Mouse (Mus musculus) olfactory bulb, adult 2 months (tissue): ENCODE measurements at regions not wholly inside any gene's neighbourhood (a gene's known extent, or its start where the extent isn't known, plus 50 kb on each side); places are given as distances from the start of the nearest gene placed in this dataset.

Experiments
- H3K27ac ChIP-seq: fragments of 200-500 bp; 2 replicates; pipeline ENCODE4 v1.5.1; 2012; ENCODE audit warnings: low read depth, low read length; ENCODE audit not compliant: insufficient read depth
- H3K4me1 ChIP-seq: fragments of 200-500 bp; 2 replicates; pipeline ENCODE4 v1.6.1; 2012; ENCODE audit warnings: low read length; ENCODE audit not compliant: control insufficient read depth, insufficient read depth
- H3K4me3 ChIP-seq: fragments of 200-500 bp; 2 replicates; pipeline ENCODE4 v1.5.1; 2012; ENCODE audit warnings: mild to moderate bottlenecking, low read depth, low read length, moderate library complexity; ENCODE audit not compliant: insufficient read depth
- CTCF ChIP-seq: fragments of 200-500 bp; IDR thresholded peaks from 2 replicates; pipeline ENCODE4 v1.5.1; 2012; ENCODE audit warnings: low read depth, mild to moderate bottlenecking, low read length, moderate library complexity; ENCODE audit not compliant: insufficient read depth
- POLR2A ChIP-seq: fragments of 200-500 bp; IDR thresholded peaks from 2 replicates; pipeline ENCODE4 v1.6.1; 2012; ENCODE audit warnings: mild to moderate bottlenecking, low read depth, low read length, moderate library complexity; ENCODE audit not compliant: insufficient read depth
- WGBS: fragments of 180-500 bp; shearing (Covaris S2); methylation state at CpG from one replicate; pipeline ENCODE4 v1.1.7; 2018; 5-methylcytosine and 5-hydroxymethylcytosine counted together

DNA sequence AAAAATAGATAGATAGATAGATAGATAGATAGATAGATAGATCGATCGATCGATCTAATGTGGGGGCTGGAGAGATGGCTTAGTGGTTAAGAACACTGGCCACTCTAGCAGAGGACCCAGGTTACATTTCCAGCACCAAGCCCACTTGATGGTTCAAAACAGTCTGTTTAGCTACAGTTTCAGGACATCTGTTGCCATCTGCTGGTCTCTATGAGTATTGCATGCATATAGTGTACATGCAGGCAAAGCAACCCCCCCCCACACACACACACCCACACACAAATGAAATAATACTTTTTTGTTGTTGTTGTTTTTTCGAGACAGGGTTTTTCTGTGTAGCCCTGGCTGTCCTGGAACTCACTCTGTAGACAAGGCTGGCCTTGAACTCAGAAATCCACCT lies 89.8 kb upstream of the Med14 start:
- Histone ChIP-seq H3K4me1 (no peaks in the 10 kb centered on the region), H3K4me3 (no peak overlapping the region)
- 81% methylated on average over 4 of the region's 4 CpGs for WGBS

DNA sequence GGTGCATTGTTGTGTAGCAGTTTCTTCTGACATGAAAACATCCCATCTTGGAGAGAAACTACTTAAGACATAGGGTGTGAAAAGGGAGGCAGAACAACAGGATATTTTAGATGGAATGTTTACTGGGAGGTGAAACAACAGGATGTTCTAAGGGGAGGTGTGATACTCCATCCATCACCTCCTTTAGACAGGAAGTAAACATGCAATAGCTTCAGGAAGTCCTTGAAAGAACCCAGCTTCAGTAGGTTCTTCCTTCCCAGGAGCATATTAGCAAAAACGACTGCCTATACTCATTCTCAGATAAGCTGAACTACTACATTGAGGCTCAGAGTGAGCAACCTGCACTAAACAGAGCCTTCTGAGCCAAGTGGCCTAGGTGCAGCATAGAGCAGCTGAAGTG lies 82.6 kb upstream of the Med14 start:
- Histone ChIP-seq H3K4me3 (no peak overlapping the region), H3K27ac (no peak overlapping the region), H3K4me1 (peaks cover under 1% of the 10 kb centered on the region; the same call in 1 of the 2 replicates)
- WGBS = 39% methylated on average over 1 of the region's 1 CpGs
- no peak for TF ChIP-seq CTCF
- no peak for TF ChIP-seq POLR2A

More for the DNA sequence above, 89.8 kb upstream of the Med14 start:
- TF ChIP-seq CTCF = no peak
- no peak for TF ChIP-seq POLR2A
- H3K27ac ChIP-seq = no peak overlapping the region

GRCm38 (mm10) chrX:12841021-12841325 lies 79.1 kb upstream of the Med14 start:
- Histone ChIP-seq H3K4me3 (no peak overlapping the region), H3K27ac (peak overlapping the region; percentile 90), H3K4me1 (peaks cover 2% of the 10 kb centered on the region; the same call in 1 of the 2 replicates)
- TF ChIP-seq CTCF (no peak), POLR2A (no peak)
- WGBS = 72% methylated on average over 3 of the region's 3 CpGs

DNA sequence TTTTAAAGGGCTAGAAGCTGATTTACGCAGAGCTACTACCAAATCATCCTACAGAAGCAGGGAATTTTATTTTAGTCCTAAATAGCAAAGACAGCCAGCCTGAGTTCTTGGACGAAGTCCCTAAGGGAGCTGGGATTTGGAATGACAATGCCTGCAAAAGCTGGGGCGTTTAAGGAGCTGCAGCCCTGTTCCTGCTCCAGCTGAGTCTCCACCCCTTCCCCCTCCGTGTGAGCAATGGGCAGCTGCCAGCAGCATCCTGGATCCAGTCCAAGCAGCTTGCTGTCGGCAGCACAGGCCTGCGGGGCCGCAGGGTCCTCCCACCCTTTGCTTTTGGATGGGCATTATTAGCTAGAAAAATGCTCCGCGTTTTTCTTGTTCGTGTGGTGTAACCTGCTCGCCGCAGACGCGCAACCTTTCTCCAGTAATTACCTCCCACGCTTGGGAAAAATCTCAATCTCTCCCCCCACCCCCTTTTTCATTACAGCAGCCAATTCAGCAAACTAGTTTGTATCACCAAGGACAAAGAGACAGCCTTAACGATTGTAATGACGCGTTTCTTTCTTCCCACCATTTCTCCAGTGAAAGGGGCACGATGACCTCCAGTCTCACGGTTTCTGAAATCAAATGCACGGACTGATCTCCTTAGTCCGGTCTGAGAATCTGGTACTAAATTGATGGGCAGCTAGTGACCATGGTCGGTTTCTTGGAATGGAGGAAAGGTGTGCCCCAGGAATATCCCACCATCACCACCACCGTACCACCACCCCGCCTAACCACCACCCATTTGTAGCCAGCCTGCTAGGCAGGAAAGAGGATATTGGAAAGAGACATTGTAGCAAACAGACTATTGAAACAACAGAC lies 78.5 kb upstream of the Med14 start:
- WGBS = 12% methylated on average over 25 of the region's 25 CpGs
- H3K4me3 ChIP-seq = peak overlapping the region; percentile 46
- TF ChIP-seq POLR2A (no peak), CTCF (no peak)

GRCm38 (mm10) chrX:12839406-12840159 lies 77.7 kb upstream of the Med14 start:
- Histone ChIP-seq H3K4me3 (no peak overlapping the region), H3K27ac (peak overlapping the region; percentile 90), H3K4me1 (peaks cover 2% of the 10 kb centered on the region; the same call in 1 of the 2 replicates)
- WGBS = 6% methylated on average over 9 of the region's 11 CpGs
- no peak for TF ChIP-seq POLR2A
- no peak for TF ChIP-seq CTCF

More for the DNA sequence above, 78.5 kb upstream of the Med14 start:
- peaks cover 2% of the 10 kb centered on the region; the same call in 1 of the 2 replicates for H3K4me1 ChIP-seq
- H3K27ac ChIP-seq = peak overlapping the region; percentile 90

GRCm38 (mm10) chrX:12837821-12838220 lies 75.9 kb upstream of the Med14 start:
- no peak overlapping the region for H3K4me3 ChIP-seq
- TF ChIP-seq CTCF = no peak
- TF ChIP-seq POLR2A = no peak
- 13% methylated on average over 1 of the region's 1 CpGs for WGBS
- peaks cover 2% of the 10 kb centered on the region; the same call in 1 of the 2 replicates for H3K4me1 ChIP-seq
- H3K27ac ChIP-seq = no peak overlapping the region

GRCm38 (mm10) chrX:12834681-12835080 lies 72.8 kb upstream of the Med14 start:
- no peak for TF ChIP-seq CTCF
- no peak for TF ChIP-seq POLR2A

GRCm38 (mm10) chrX:12832709-12833108 lies 70.8 kb upstream of the Med14 start:
- WGBS = 97% methylated on average over 2 of the region's 2 CpGs
- no peak overlapping the region for H3K27ac ChIP-seq
- H3K4me3 ChIP-seq = no peak overlapping the region
- TF ChIP-seq POLR2A (no peak), CTCF (no peak)
- H3K4me1 ChIP-seq = no peaks in the 10 kb centered on the region

More at GRCm38 (mm10) chrX:12834681-12835080, 72.8 kb upstream of the Med14 start:
- WGBS = 74% methylated on average over 4 of the region's 4 CpGs
- Histone ChIP-seq H3K27ac (no peak overlapping the region), H3K4me1 (peaks cover 2% of the 10 kb centered on the region; the same call in 1 of the 2 replicates), H3K4me3 (no peak overlapping the region)

GRCm38 (mm10) chrX:12829165-12829564 lies 67.3 kb upstream of the Med14 start:
- Histone ChIP-seq H3K4me3 (no peak overlapping the region), H3K27ac (no peak overlapping the region), H3K4me1 (no peaks in the 10 kb centered on the region)
- no peak for TF ChIP-seq POLR2A
- WGBS = 64% methylated on average over 3 of the region's 3 CpGs
